In the genomic region with DNA sequence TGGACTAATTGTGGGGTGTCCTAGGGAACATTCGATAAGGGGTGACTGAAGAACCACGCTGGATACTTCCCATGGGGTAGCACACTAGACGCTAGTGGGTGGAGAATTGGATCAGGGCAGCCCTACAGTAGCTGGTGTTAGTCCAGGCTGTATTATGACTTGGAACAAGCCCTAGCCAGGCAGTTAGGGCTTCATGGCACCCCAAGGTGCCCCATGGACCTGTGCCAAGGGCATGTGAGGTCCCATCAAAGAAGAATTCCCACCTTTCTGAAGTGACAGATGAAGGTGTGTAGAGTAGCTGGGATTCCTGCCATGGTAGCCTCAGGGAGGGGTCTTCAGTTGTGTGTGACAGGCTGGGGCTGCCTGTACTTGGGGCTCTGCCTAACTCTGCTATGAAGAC, we compare ENCODE assay signal across 9 mouse cellular contexts. TPM values are rescaled to one million over a fixed set of nuclear protein-coding genes. Genes with fewer than 3 reads are reported as not detected.
DNase-seq lines count a peak whose midpoint lies in the region; ATAC-seq and TF ChIP-seq lines count a peak whose summit lies in the region.
"Had no signal": no experiment of that assay in that cellular context is flagged by ENCODE, and none has a peak within 500 bp of the region (broad histone marks: within the 10 kb centered on the region; RNA-seq: fewer than 3 reads in every experiment).

No protein-coding gene starts in this region.

- H3K79me2 ChIP-seq in C2C12 (ENCODE audit: control insufficient read depth, insufficient read depth), result peaks cover 19% of the 10 kb centered on the region

- no peak for TF ChIP-seq EP300 in liver, postnatal 0 days (IDR thresholded peaks at IDR 0.05; ENCODE audit: low read depth)

- no peak for DNase-seq in heart, postnatal 10 days
- no peak for DNase-seq in liver, postnatal 0 days
- DNase-seq in ovary, postnatal 36 days (ENCODE audit: low spot score), result no peak
- no peak for DNase-seq in cerebellum, adult 11 months
- DNase-seq: cerebellum, adult 18-20 months had no signal

- H3K36me3 ChIP-seq in heart, embryonic 11.5 days (ENCODE audit: control insufficient read depth, insufficient read depth, low read length), result no peaks in the 10 kb centered on the region
- H3K36me3 ChIP-seq in C2C12 (ENCODE audit: control insufficient read depth, insufficient read depth), result no peaks in the 10 kb centered on the region
- H3K36me3 ChIP-seq in forebrain, embryonic 16.5 days (ENCODE audit: control insufficient read depth, insufficient read depth), result no peaks in the 10 kb centered on the region
- no peaks in the 10 kb centered on the region for H3K36me3 ChIP-seq in liver, postnatal 0 days (replicated peaks; ENCODE audit: insufficient read depth, low read length)

- no peak for ATAC-seq in heart, embryonic 11.5 days (replicated peaks; ENCODE audit: insufficient number of reproducible peaks, low FRiP score, low TSS enrichment)
- ATAC-seq in forebrain, embryonic 16.5 days, result no peak
- no peak for ATAC-seq in liver, postnatal 0 days
- ATAC-seq in CD4-positive, CD25-positive, alpha-beta regulatory T cell, adult 4 months, result no peak

- peak overlapping the region; percentile 32 for H3ac ChIP-seq in C2C12 (ENCODE audit: control insufficient read depth, insufficient read length, low read depth)

- peak overlapping the region; percentile 62 for H3K4me3 ChIP-seq in heart, embryonic 11.5 days (ENCODE audit: low read depth, low read length)
- H3K4me3 ChIP-seq in C2C12 (ENCODE audit: insufficient read depth, poor library complexity, severe bottlenecking), result peak overlapping the region; percentile 42
- peak overlapping the region; percentile 58 for H3K4me3 ChIP-seq in forebrain, embryonic 16.5 days (replicated peaks; ENCODE audit: low read length)
- peak overlapping the region; percentile 56 for H3K4me3 ChIP-seq in liver, postnatal 0 days (ENCODE audit: low read depth, low read length)

- peaks cover 44% of the 10 kb centered on the region for H3K4me1 ChIP-seq in heart, embryonic 11.5 days (ENCODE audit: control insufficient read depth, insufficient read depth, low read length)
- peaks cover 29% of the 10 kb centered on the region for H3K4me1 ChIP-seq in forebrain, embryonic 16.5 days (replicated peaks; ENCODE audit: control insufficient read depth, insufficient read depth, low read length)
- H3K4me1 ChIP-seq in liver, postnatal 0 days (ENCODE audit: insufficient read depth), result peaks cover 38% of the 10 kb centered on the region

- intact Hi-C loops in heart, postnatal 10 days (cut with DNase I), result no loop called here

- no peak for TF ChIP-seq CTCF in C2C12 (IDR thresholded peaks at IDR 0.05; ENCODE audit: control insufficient read depth, insufficient read depth, insufficient read length)
- TF ChIP-seq CTCF in liver, postnatal 0 days (IDR thresholded peaks at IDR 0.05; ENCODE audit: low read depth), result no peak

- H3K4me2 ChIP-seq in heart, embryonic 11.5 days, result peak overlapping the region; percentile 97
- H3K4me2 ChIP-seq in forebrain, embryonic 16.5 days (ENCODE audit: low read length), result peak overlapping the region; percentile 73
- peak overlapping the region; percentile 76 for H3K4me2 ChIP-seq in liver, postnatal 0 days (ENCODE audit: low read depth, low read length)

- peaks cover 38% of the 10 kb centered on the region for H3K27me3 ChIP-seq in heart, embryonic 11.5 days (ENCODE audit: control insufficient read depth, insufficient read depth, low read length)
- H3K27me3 ChIP-seq in C2C12 (ENCODE audit: control insufficient read depth, insufficient read depth, insufficient read length), result no peaks in the 10 kb centered on the region
- peaks cover 43% of the 10 kb centered on the region for H3K27me3 ChIP-seq in forebrain, embryonic 16.5 days (replicated peaks; ENCODE audit: control insufficient read depth, insufficient read depth, low read length)
- H3K27me3 ChIP-seq in liver, postnatal 0 days (ENCODE audit: insufficient read depth, low read length), result peaks cover 42% of the 10 kb centered on the region

- no peaks in the 10 kb centered on the region for H3K9me3 ChIP-seq in heart, embryonic 11.5 days (replicated peaks; ENCODE audit: control insufficient read depth, low read length)
- no peaks in the 10 kb centered on the region for H3K9me3 ChIP-seq in forebrain, embryonic 16.5 days (ENCODE audit: control insufficient read depth, low read length)
- H3K9me3 ChIP-seq in liver, postnatal 0 days (ENCODE audit: low read length), result no peaks in the 10 kb centered on the region

- H3K9ac ChIP-seq in heart, embryonic 11.5 days (ENCODE audit: low read depth, low read length), result peak overlapping the region; percentile 79
- no peak overlapping the region for H3K9ac ChIP-seq in forebrain, embryonic 16.5 days (replicated peaks; ENCODE audit: low read depth, low read length)
- no peak overlapping the region for H3K9ac ChIP-seq in liver, postnatal 0 days (replicated peaks)

- 31% methylated on average over 3 of the region's 3 CpGs for WGBS in heart, embryonic 11.5 days (ENCODE audit: insufficient replicate concordance)
- 36% methylated on average over 3 of the region's 3 CpGs for WGBS in forebrain, embryonic 16.5 days
- WGBS in liver, postnatal 0 days (ENCODE audit: insufficient replicate concordance), result 22% methylated on average over 3 of the region's 3 CpGs

- no peak overlapping the region for H3K27ac ChIP-seq in heart, embryonic 11.5 days (ENCODE audit: low read depth, low read length)
- H3K27ac ChIP-seq in forebrain, embryonic 16.5 days (ENCODE audit: low read length), result no peak overlapping the region
- no peak overlapping the region for H3K27ac ChIP-seq in liver, postnatal 0 days (ENCODE audit: low read depth)

- H3K79me3 ChIP-seq in C2C12 (ENCODE audit: low read depth), result peaks cover 7% of the 10 kb centered on the region

TF ChIP-seq in C2C12, 6 proteins besides CTCF, POLR2A, EP300 and RAD21:
- TF ChIP-seq CEBPB (IDR thresholded peaks at IDR 0.05; ENCODE audit: low read depth) (no peak), FOSL1 (IDR thresholded peaks at IDR 0.05; ENCODE audit: insufficient read depth, low read length, poor library complexity, severe bottlenecking) (no peak), MAX (IDR thresholded peaks at IDR 0.05) (no peak), MYOD1 (IDR thresholded peaks at IDR 0.05; ENCODE audit: control insufficient read depth, insufficient read length, low read depth) (no peak), MYOG (IDR thresholded peaks at IDR 0.05; ENCODE audit: control insufficient read depth, extremely low read depth, insufficient read length) (no peak), USF1 (IDR thresholded peaks at IDR 0.05; ENCODE audit: low read depth) (no peak)

RNA-seq across cellular contexts. Expression of gene Pde4a, which starts 1.0 kb away (rescaled TPM):
- polyA plus RNA-seq in heart, embryonic 11.5 days (2014; fragmentation: Nextera tagmentation; extraction: Ambion mirVana), result 7.6 and 8.3 TPM in 2 replicates
- total RNA-seq in heart, postnatal 10 days (2021), result 10 to 100 TPM; 21.3 to 28.2 TPM
- 7.4 TPM for polyA plus RNA-seq in C2C12 (2012; fragmentation: generic; extraction: Trizol)
- 24.9 and 32.0 TPM in 2 replicates for polyA plus RNA-seq in forebrain, embryonic 16.5 days (2015; fragmentation: Nextera tagmentation; extraction: Ambion mirVana)
- 1.4 and 1.5 TPM in 2 replicates for polyA plus RNA-seq in liver, postnatal 0 days (2015; fragmentation: Nextera tagmentation; extraction: Ambion mirVana)
- 1 to 10 TPM in 1 of 2 experiments, under 1 TPM in 1; 0.67 to 1.3 TPM for polyA plus RNA-seq in CD4-positive, CD25-positive, alpha-beta regulatory T cell, adult 4 months (2017; shearing (Covaris generic))

RNA-seq across cellular contexts. Expression of gene Cdc37, which starts 16.7 kb away (rescaled TPM):
- 254 and 266 TPM in 2 replicates for polyA plus RNA-seq in heart, embryonic 11.5 days (2014; fragmentation: Nextera tagmentation; extraction: Ambion mirVana)
- total RNA-seq in heart, postnatal 10 days (2021), result 100 to 1,000 TPM; 167 to 169 TPM
- polyA plus RNA-seq in C2C12 (2012; fragmentation: generic; extraction: Trizol), result 342 TPM
- polyA plus RNA-seq in forebrain, embryonic 16.5 days (2015; fragmentation: Nextera tagmentation; extraction: Ambion mirVana), result 213 and 234 TPM in 2 replicates
- polyA plus RNA-seq in liver, postnatal 0 days (2015; fragmentation: Nextera tagmentation; extraction: Ambion mirVana), result 81.1 and 84.1 TPM in 2 replicates
- polyA plus RNA-seq in CD4-positive, CD25-positive, alpha-beta regulatory T cell, adult 4 months (2017; shearing (Covaris generic)), result 100 to 1,000 TPM; 100 to 115 TPM

RNA-seq across cellular contexts. Expression of gene Tyk2, which starts 35.5 kb away (rescaled TPM):
- polyA plus RNA-seq in heart, embryonic 11.5 days (2014; fragmentation: Nextera tagmentation; extraction: Ambion mirVana), result 9.4 and 10.9 TPM in 2 replicates
- total RNA-seq in heart, postnatal 10 days (2021), result 1 to 10 TPM; 8.9 to 9.5 TPM
- 8.7 TPM for polyA plus RNA-seq in C2C12 (2012; fragmentation: generic; extraction: Trizol)
- polyA plus RNA-seq in forebrain, embryonic 16.5 days (2015; fragmentation: Nextera tagmentation; extraction: Ambion mirVana), result 10.4 and 13.7 TPM in 2 replicates
- polyA plus RNA-seq in liver, postnatal 0 days (2015; fragmentation: Nextera tagmentation; extraction: Ambion mirVana), result 4.5 and 5.4 TPM in 2 replicates
- 10 to 100 TPM; 35.2 to 77.5 TPM for polyA plus RNA-seq in CD4-positive, CD25-positive, alpha-beta regulatory T cell, adult 4 months (2017; shearing (Covaris generic))
